In genomic region chr2:92020676-92021265, GRCm38 (mm10) we compare ENCODE assay signal across 15 mouse cellular contexts. TPM values are rescaled to one million over a fixed set of nuclear protein-coding genes. Genes with fewer than 3 reads are reported as not detected.
DNase-seq lines count a peak whose midpoint lies in the region; ATAC-seq lines count a peak whose summit lies in the region.
"Had no signal": no experiment of that assay in that cellular context is flagged by ENCODE, and none has a peak within 500 bp of the region (broad histone marks: within the 10 kb centered on the region; RNA-seq: fewer than 3 reads in every experiment).

No protein-coding gene starts in this region.

- peak overlapping the region; percentile 26; the same call in 1 of the 2 replicates for H3K4me2 ChIP-seq in embryonic facial prominence, embryonic 13.5 days
- 0 out of 2 replicates have a peak overlapping the region, but pooled peaks have one; percentile 5 for H3K4me2 ChIP-seq in heart, embryonic 16.5 days (ENCODE audit: low read depth, low read length)
- no peak overlapping the region for H3K4me2 ChIP-seq in forebrain, embryonic 13.5 days
- H3K4me2 ChIP-seq: liver, embryonic 13.5 days; midbrain, embryonic 13.5 days; neural tube, embryonic 15.5 days had no signal

- H3K9me3 ChIP-seq in embryonic facial prominence, embryonic 13.5 days = no peaks in the 10 kb centered on the region
- no peaks in the 10 kb centered on the region for H3K9me3 ChIP-seq in heart, embryonic 16.5 days (replicated peaks; ENCODE audit: control insufficient read depth, low read length)
- H3K9me3 ChIP-seq in forebrain, embryonic 13.5 days (replicated peaks) = no peaks in the 10 kb centered on the region
- H3K9me3 ChIP-seq: liver, embryonic 13.5 days; midbrain, embryonic 13.5 days; neural tube, embryonic 15.5 days had no signal

- no peak for ATAC-seq in embryonic facial prominence, embryonic 13.5 days (ENCODE audit: insufficient number of reproducible peaks, insufficient read depth, low FRiP score, low TSS enrichment, low read depth)
- peak; percentile 42 for ATAC-seq in heart, embryonic 16.5 days (replicated peaks; ENCODE audit: extremely low read depth, insufficient read depth, low FRiP score)
- ATAC-seq in erythroblast, adult 5-6 weeks (replicated peaks; ENCODE audit: low FRiP score, poor library complexity, severe bottlenecking) = no peak
- no peak for ATAC-seq in forebrain, embryonic 13.5 days
- ATAC-seq: forebrain, postnatal 0 days; midbrain, embryonic 13.5 days had no signal

- peak; percentile 34 for DNase-seq in kidney, postnatal 14 days
- no peak for DNase-seq in kidney, adult 8-10 months
- peak; percentile 32 to 40 for DNase-seq in lung, postnatal 4 days
- no peak for DNase-seq in spleen, postnatal 36 days (ENCODE audit: low spot score in 2 of 2)
- DNase-seq: adrenal gland, postnatal 25 days; cerebellum, adult 11 months; forebrain, postnatal 0 days; liver, embryonic 13.5 days; right cerebral cortex, postnatal 25 days had no signal

- H3K27me3 ChIP-seq in embryonic facial prominence, embryonic 13.5 days = peaks cover 12% of the 10 kb centered on the region
- H3K27me3 ChIP-seq in heart, embryonic 16.5 days (ENCODE audit: control insufficient read depth, insufficient read depth, low read length) = peaks cover 6% of the 10 kb centered on the region; the same call in 1 of the 2 replicates
- H3K27me3 ChIP-seq in forebrain, embryonic 13.5 days = peaks cover 43% of the 10 kb centered on the region

- H3K4me3 ChIP-seq in embryonic facial prominence, embryonic 13.5 days = no peak overlapping the region
- H3K4me3 ChIP-seq in heart, embryonic 16.5 days (ENCODE audit: low read length) = no peak overlapping the region
- no peak overlapping the region for H3K4me3 ChIP-seq in forebrain, embryonic 13.5 days
- H3K4me3 ChIP-seq: liver, embryonic 13.5 days; midbrain, embryonic 13.5 days; neural tube, embryonic 15.5 days had no signal

- H3K27ac ChIP-seq in embryonic facial prominence, embryonic 13.5 days = 0 out of 2 replicates have a peak overlapping the region, but pooled peaks have one; percentile 22
- H3K27ac ChIP-seq in heart, embryonic 16.5 days (ENCODE audit: low read length) = peak overlapping the region; percentile 55; the same call in 1 of the 2 replicates
- H3K27ac ChIP-seq in forebrain, embryonic 13.5 days = no peak overlapping the region
- H3K27ac ChIP-seq: liver, embryonic 13.5 days; midbrain, embryonic 13.5 days; neural tube, embryonic 15.5 days had no signal

- WGBS in embryonic facial prominence, embryonic 13.5 days = 41% methylated on average over 4 of the region's 4 CpGs
- WGBS in heart, embryonic 16.5 days = 24% methylated on average over 4 of the region's 4 CpGs
- WGBS in forebrain, embryonic 13.5 days = 60% methylated on average over 4 of the region's 4 CpGs

- H3K9ac ChIP-seq in embryonic facial prominence, embryonic 13.5 days = 0 out of 2 replicates have a peak overlapping the region, but pooled peaks have one; percentile 16
- H3K9ac ChIP-seq in heart, embryonic 16.5 days (ENCODE audit: low read length) = no peak overlapping the region
- no peak overlapping the region for H3K9ac ChIP-seq in forebrain, embryonic 13.5 days
- H3K9ac ChIP-seq: forebrain, postnatal 0 days; liver, embryonic 13.5 days; midbrain, embryonic 13.5 days; neural tube, embryonic 15.5 days had no signal

- peaks cover 45% of the 10 kb centered on the region for H3K4me1 ChIP-seq in embryonic facial prominence, embryonic 13.5 days
- H3K4me1 ChIP-seq in heart, embryonic 16.5 days (ENCODE audit: control insufficient read depth, insufficient read depth, low read length) = peaks cover 6% of the 10 kb centered on the region
- peaks cover 14% of the 10 kb centered on the region for H3K4me1 ChIP-seq in forebrain, embryonic 13.5 days

- no peaks in the 10 kb centered on the region for H3K36me3 ChIP-seq in embryonic facial prominence, embryonic 13.5 days
- H3K36me3 ChIP-seq in heart, embryonic 16.5 days (ENCODE audit: control insufficient read depth, insufficient read depth) = no peaks in the 10 kb centered on the region
- H3K36me3 ChIP-seq in forebrain, embryonic 13.5 days (ENCODE audit: poor library complexity, severe bottlenecking) = no peaks in the 10 kb centered on the region
- H3K36me3 ChIP-seq: liver, embryonic 13.5 days; midbrain, embryonic 13.5 days; neural tube, embryonic 15.5 days had no signal

RNA-seq across cellular contexts. Expression of gene Creb3l1, which starts 3.5 kb away (rescaled TPM):
- polyA plus RNA-seq in embryonic facial prominence, embryonic 13.5 days (2015; fragmentation: Nextera tagmentation; extraction: Ambion mirVana) = 11.6 and 13.4 TPM in 2 replicates
- polyA plus RNA-seq in heart, embryonic 16.5 days (2015; fragmentation: Nextera tagmentation; extraction: Ambion mirVana) = 7.2 and 8.4 TPM in 2 replicates
- total RNA-seq in erythroblast, adult 5-6 weeks (2015; ENCODE audit: low replicate concordance) = 0.38 and 1.7 TPM in 2 replicates
- total RNA-seq in erythroblast, adult 5-6 weeks (2017; ENCODE audit: low replicate concordance) = 0.68 TPM in 1 of 2 replicates, not detected in the other
- 0.52 and 0.71 TPM in 2 replicates for polyA plus RNA-seq in forebrain, embryonic 13.5 days (2015; fragmentation: Nextera tagmentation; extraction: Ambion mirVana)

RNA-seq across cellular contexts. Expression of gene Dgkz, which starts 45.1 kb away (rescaled TPM):
- polyA plus RNA-seq in embryonic facial prominence, embryonic 13.5 days (2015; fragmentation: Nextera tagmentation; extraction: Ambion mirVana) = 34.2 and 41.9 TPM in 2 replicates
- 43.1 and 46.8 TPM in 2 replicates for polyA plus RNA-seq in heart, embryonic 16.5 days (2015; fragmentation: Nextera tagmentation; extraction: Ambion mirVana)
- total RNA-seq in erythroblast, adult 5-6 weeks (2015; ENCODE audit: low replicate concordance) = 35.9 and 75.1 TPM in 2 replicates
- 13.7 and 19.5 TPM in 2 replicates for total RNA-seq in erythroblast, adult 5-6 weeks (2017; ENCODE audit: low replicate concordance)
- polyA plus RNA-seq in forebrain, embryonic 13.5 days (2015; fragmentation: Nextera tagmentation; extraction: Ambion mirVana) = 18.5 and 23.1 TPM in 2 replicates

Comparison
In these comparisons a context has a peak if more than half of its experiments do, and no peak if none do; other contexts are left out.
1. DNase-seq: peak in kidney, postnatal 14 days (single experiment) and lung, postnatal 4 days (2 of 2); none in kidney, adult 8-10 months (0 of 2) and spleen, postnatal 36 days (0 of 2).